In the genomic region with DNA sequence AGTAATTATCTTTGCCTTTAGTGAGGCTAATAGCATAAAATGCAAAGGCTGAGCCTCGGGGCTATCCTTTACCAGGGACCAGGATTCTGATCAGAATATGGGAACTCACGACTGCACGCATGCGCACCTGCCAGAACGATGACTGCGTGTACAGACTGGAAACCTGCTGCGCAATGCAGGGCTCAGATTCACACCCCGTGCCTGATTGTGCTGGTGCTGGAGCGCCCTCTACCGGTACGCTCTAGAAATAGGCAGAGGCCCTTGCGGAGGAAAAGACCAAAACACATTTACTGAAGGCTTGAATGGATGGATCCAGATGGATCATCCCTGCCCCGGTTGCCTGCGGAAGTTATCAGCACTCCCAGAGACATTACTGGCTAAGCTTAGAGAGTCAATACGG, we compare ENCODE assay signal across 9 mouse cellular contexts. TPM values are rescaled to one million over a fixed set of nuclear protein-coding genes. Genes with fewer than 3 reads are reported as not detected.
DNase-seq lines count a peak whose midpoint lies in the region; ATAC-seq and TF ChIP-seq lines count a peak whose summit lies in the region.
"Had no signal": no experiment of that assay in that cellular context is flagged by ENCODE, and none has a peak within 500 bp of the region (broad histone marks: within the 10 kb centered on the region; RNA-seq: fewer than 3 reads in every experiment).

No protein-coding gene starts in this region.

- no peaks in the 10 kb centered on the region for H3K9me3 ChIP-seq in forebrain, embryonic 10.5 days
- H3K9me3 ChIP-seq in heart, postnatal 0 days (replicated peaks; ENCODE audit: control insufficient read depth, low read length), result no peaks in the 10 kb centered on the region
- no peaks in the 10 kb centered on the region for H3K9me3 ChIP-seq in liver, postnatal 0 days (ENCODE audit: low read length)
- H3K9me3 ChIP-seq in neural tube, embryonic 14.5 days (ENCODE audit: control insufficient read depth, low read length), result no peaks in the 10 kb centered on the region

- no peak overlapping the region for H3K9ac ChIP-seq in heart, postnatal 0 days (replicated peaks; ENCODE audit: low read depth, low read length)
- no peak overlapping the region for H3K9ac ChIP-seq in liver, postnatal 0 days (replicated peaks)
- peak overlapping the region; percentile 18; the same call in 1 of the 2 replicates for H3K9ac ChIP-seq in neural tube, embryonic 14.5 days (replicated peaks; ENCODE audit: low read depth, low read length)

- H3K4me1 ChIP-seq in forebrain, embryonic 10.5 days, result peaks cover 50% of the 10 kb centered on the region
- H3K4me1 ChIP-seq in heart, postnatal 0 days (ENCODE audit: control insufficient read depth, insufficient read depth), result 0 out of 2 replicates have a peak, but pooled peaks cover 7% of the 10 kb centered on the region
- H3K4me1 ChIP-seq in liver, postnatal 0 days (ENCODE audit: insufficient read depth), result peaks cover 3% of the 10 kb centered on the region; the same call in 1 of the 2 replicates
- peaks cover 12% of the 10 kb centered on the region; the same call in 1 of the 2 replicates for H3K4me1 ChIP-seq in neural tube, embryonic 14.5 days (ENCODE audit: control insufficient read depth, insufficient read depth, low read length)
- peaks cover 23% of the 10 kb centered on the region for H3K4me1 ChIP-seq in testis, adult 2 months (ENCODE audit: control insufficient read depth, insufficient read depth, low read length)

- ATAC-seq in CD4-positive, CD25-positive, alpha-beta regulatory T cell, adult 4 months, result peak; percentile 33
- ATAC-seq in heart, postnatal 0 days (ENCODE audit: insufficient read depth, low read depth), result peak; percentile 42
- peak; percentile 77 for ATAC-seq in liver, postnatal 0 days
- peak; percentile 70 for ATAC-seq in neural tube, embryonic 14.5 days (ENCODE audit: low read depth)

- peak; percentile 100 for TF ChIP-seq CTCF in heart, postnatal 0 days (IDR thresholded peaks at IDR 0.05; ENCODE audit: low read depth)
- TF ChIP-seq CTCF in liver, postnatal 0 days (IDR thresholded peaks at IDR 0.05; ENCODE audit: low read depth), result peak; percentile 99
- peak; percentile 99; the same call in 1 of the 2 replicates for TF ChIP-seq CTCF in testis, adult 2 months (IDR thresholded peaks at IDR 0.05; ENCODE audit: control insufficient read depth, insufficient read depth, insufficient replicate concordance, low read depth, low read length)

- peak overlapping the region; percentile 65 for H3K27ac ChIP-seq in forebrain, embryonic 10.5 days
- H3K27ac ChIP-seq in heart, postnatal 0 days (ENCODE audit: low read depth), result no peak overlapping the region
- no peak overlapping the region for H3K27ac ChIP-seq in liver, postnatal 0 days (ENCODE audit: low read depth)
- no peak overlapping the region for H3K27ac ChIP-seq in neural tube, embryonic 14.5 days (ENCODE audit: low read depth, low read length)
- H3K27ac ChIP-seq in testis, adult 2 months (ENCODE audit: control insufficient read depth, insufficient read depth, low read depth, low read length), result no peak overlapping the region

- peak; percentile 35 for DNase-seq in c-Kit-negative CD71-positive TER-119-positive erythroid progenitor cells, embryonic 14.5 days (ENCODE audit: low read depth, low spot score)
- DNase-seq in forebrain, embryonic 10.5 days (ENCODE audit: extremely low spot score, low spot score), result peak; percentile 93
- DNase-seq in heart, postnatal 0 days (ENCODE audit: low spot score), result peak; percentile 92
- peak; percentile 88 to 96 for DNase-seq in kidney, postnatal 36 days
- DNase-seq in liver, postnatal 0 days, result peak; percentile 91

- peak overlapping the region; percentile 24 for H3K4me3 ChIP-seq in forebrain, embryonic 10.5 days
- H3K4me3 ChIP-seq in heart, postnatal 0 days (ENCODE audit: low read depth, low read length), result no peak overlapping the region
- H3K4me3 ChIP-seq in liver, postnatal 0 days (ENCODE audit: low read depth, low read length), result no peak overlapping the region
- H3K4me3 ChIP-seq in neural tube, embryonic 14.5 days (ENCODE audit: low read depth, low read length), result no peak overlapping the region
- H3K4me3 ChIP-seq in testis, adult 2 months (ENCODE audit: control insufficient read depth, low read depth, low read length), result no peak overlapping the region; the same call in 1 of the 2 replicates
- H3K4me3 ChIP-seq: erythroblast, embryonic 14.5 days had no signal

- TF ChIP-seq EP300 in heart, postnatal 0 days (IDR thresholded peaks at IDR 0.05; ENCODE audit: low read depth), result no peak
- TF ChIP-seq EP300 in liver, postnatal 0 days (IDR thresholded peaks at IDR 0.05; ENCODE audit: low read depth), result no peak

- peaks cover 27% of the 10 kb centered on the region for H3K27me3 ChIP-seq in forebrain, embryonic 10.5 days (ENCODE audit: poor library complexity, severe bottlenecking)
- no peaks in the 10 kb centered on the region; the same call in 1 of the 2 replicates for H3K27me3 ChIP-seq in heart, postnatal 0 days (ENCODE audit: control insufficient read depth, insufficient read depth, low read length)
- H3K27me3 ChIP-seq in liver, postnatal 0 days (ENCODE audit: insufficient read depth, low read length), result peaks cover 24% of the 10 kb centered on the region
- no peaks in the 10 kb centered on the region for H3K27me3 ChIP-seq in neural tube, embryonic 14.5 days (ENCODE audit: control insufficient read depth, insufficient read depth, low read length)
- H3K27me3 ChIP-seq in testis, adult 2 months (ENCODE audit: control insufficient read depth, insufficient read depth, low read length), result no peaks in the 10 kb centered on the region

- no peaks in the 10 kb centered on the region for H3K36me3 ChIP-seq in forebrain, embryonic 10.5 days (replicated peaks)
- no peaks in the 10 kb centered on the region for H3K36me3 ChIP-seq in heart, postnatal 0 days (replicated peaks; ENCODE audit: control insufficient read depth, insufficient read depth, low read length)
- no peaks in the 10 kb centered on the region for H3K36me3 ChIP-seq in liver, postnatal 0 days (replicated peaks; ENCODE audit: insufficient read depth, low read length)
- H3K36me3 ChIP-seq in neural tube, embryonic 14.5 days (ENCODE audit: control insufficient read depth, insufficient read depth, low read length), result no peaks in the 10 kb centered on the region
- H3K36me3 ChIP-seq in testis, adult 2 months (ENCODE audit: control insufficient read depth, insufficient read depth, low read length), result no peaks in the 10 kb centered on the region

- H3K4me2 ChIP-seq in heart, postnatal 0 days (ENCODE audit: low read depth, low read length), result no peak overlapping the region
- no peak overlapping the region for H3K4me2 ChIP-seq in liver, postnatal 0 days (ENCODE audit: low read depth, low read length)
- no peak overlapping the region for H3K4me2 ChIP-seq in neural tube, embryonic 14.5 days (ENCODE audit: low read depth, low read length)

- 0 out of 2 replicates have a peak, but pooled peaks have one; percentile 14 for TF ChIP-seq POLR2A in testis, adult 2 months (IDR thresholded peaks at IDR 0.05; ENCODE audit: control insufficient read depth, low read depth, low read length)

- WGBS in forebrain, embryonic 10.5 days, result 1% methylated on average over 15 of the region's 15 CpGs
- 0% methylated on average over 15 of the region's 15 CpGs for WGBS in heart, postnatal 0 days
- 2% methylated on average over 15 of the region's 15 CpGs for WGBS in liver, postnatal 0 days (ENCODE audit: insufficient replicate concordance)
- WGBS in neural tube, embryonic 14.5 days, result 2% methylated on average over 15 of the region's 15 CpGs

RNA-seq across cellular contexts. Expression of gene Arl4c, which starts 3.8 kb away (rescaled TPM):
- polyA plus RNA-seq in CD4-positive, CD25-positive, alpha-beta regulatory T cell, adult 4 months (2017; shearing (Covaris generic)), result 10 to 100 TPM; 16.0 to 19.4 TPM
- polyA plus RNA-seq in forebrain, embryonic 10.5 days (2016; fragmentation: Nextera tagmentation; extraction: Ambion mirVana), result 21.8 and 22.3 TPM in 2 replicates
- total RNA-seq in heart, postnatal 0 days (2014; rRNA removed; ENCODE audit: low replicate concordance), result 20.9 and 23.4 TPM in 2 replicates
- 6.0 and 6.2 TPM in 2 replicates for polyA plus RNA-seq in heart, postnatal 0 days (2015; fragmentation: Nextera tagmentation; extraction: Ambion mirVana)
- polyA plus RNA-seq in liver, postnatal 0 days (2015; fragmentation: Nextera tagmentation; extraction: Ambion mirVana), result 1.5 and 1.7 TPM in 2 replicates
- polyA plus RNA-seq in neural tube, embryonic 14.5 days (2014; fragmentation: Nextera tagmentation; extraction: Ambion mirVana), result 19.9 and 28.0 TPM in 2 replicates
- polyA plus RNA-seq in testis, adult 2 months (2012; rRNA removed), result 5.2 and 5.7 TPM in 2 replicates

Comparison
In these comparisons a context has a peak if more than half of its experiments do, and no peak if none do; other contexts are left out.
1. DNase-seq: peak in every context shown above with its lines; median percentile 93 in forebrain, embryonic 10.5 days; 92 in heart, postnatal 0 days; 92 in kidney, postnatal 36 days; 91 in liver, postnatal 0 days; 35 in c-Kit-negative CD71-positive TER-119-positive erythroid progenitor cells, embryonic 14.5 days.